Mouse (Mus musculus) heart, embryonic 11.5 days (tissue): ENCODE measurements around the gene Ap1g2. TPM values are rescaled to one million over a fixed set of nuclear protein-coding genes. Genes with fewer than 3 reads are reported as not detected.

Experiments
- ATAC-seq: fragments of 200-750 bp; cut with Nextera tagmentation; replicated peaks from 2 replicates; pipeline ENCODE4 v1.8.0; 2017; ENCODE audit warnings: moderate library complexity; ENCODE audit not compliant: insufficient number of reproducible peaks, low FRiP score, low TSS enrichment
- H3K27ac ChIP-seq: fragments of 300-500 bp; sonication (generic); 2 replicates; pipeline ENCODE4 v1.5.1; 2014; ENCODE audit warnings: mild to moderate bottlenecking, low read depth, low read length
- H3K27me3 ChIP-seq: fragments of 300-500 bp; sonication (generic); 2 replicates; pipeline ENCODE4 v1.6.1; 2014; ENCODE audit warnings: mild to moderate bottlenecking, low read length, mixed read lengths; ENCODE audit not compliant: control insufficient read depth, insufficient read depth
- H3K36me3 ChIP-seq: fragments of 300-500 bp; sonication (generic); 2 replicates; pipeline ENCODE4 v1.6.1; 2014; ENCODE audit warnings: mild to moderate bottlenecking, low read length, moderate library complexity, mixed read lengths; ENCODE audit not compliant: control insufficient read depth, insufficient read depth
- H3K4me1 ChIP-seq: fragments of 300-500 bp; sonication (generic); 2 replicates; pipeline ENCODE4 v1.6.1; 2014; ENCODE audit warnings: low read length; ENCODE audit not compliant: control insufficient read depth, insufficient read depth
- H3K4me2 ChIP-seq: fragments of 300-500 bp; sonication (generic); 2 replicates; pipeline ENCODE4 v1.6.1; 2014; ENCODE audit warnings: mild to moderate bottlenecking, moderate library complexity
- H3K4me3 ChIP-seq: fragments of 300-500 bp; sonication (generic); 2 replicates; pipeline ENCODE4 v1.5.1; 2014; ENCODE audit warnings: low read depth, low read length
- H3K9ac ChIP-seq: fragments of 300-500 bp; sonication (generic); 2 replicates; pipeline ENCODE4 v1.6.1; 2014; ENCODE audit warnings: mild to moderate bottlenecking, low read depth, low read length, moderate library complexity
- H3K9me3 ChIP-seq: fragments of 300-500 bp; sonication (generic); replicated peaks from 2 replicates; pipeline ENCODE4 v1.6.1; 2016; ENCODE audit warnings: low read length; ENCODE audit not compliant: control insufficient read depth
- WGBS: fragments of 180-500 bp; shearing (Covaris S2); extraction: QIAGEN DNeasy Blood & Tissue Kit; methylation state at CpG from one replicate; pipeline ENCODE4 v1.1.7; 2014; ENCODE audit not compliant: insufficient replicate concordance; 5-methylcytosine and 5-hydroxymethylcytosine counted together
- polyA plus RNA-seq: library from polyadenylated mRNA; unstranded; fragments of >200 nt; fragmentation: Nextera tagmentation; extraction: Ambion mirVana; gene quantifications from 2 replicates; pipeline ENCODE4 v1.2.1, GENCODE M21; 2014

The Ap1g2 gene
- polyA plus RNA-seq, 1 experiment from 2014 or later: 9.1 TPM

- ATAC-seq: no peak
- Histone ChIP-seq H3K27me3 (peaks cover 57% of the 10 kb centered on the region), H3K27ac (no peak overlapping the region), H3K4me3 (no peak overlapping the region), H3K36me3 (no peaks in the 10 kb centered on the region), H3K4me2 (no peak overlapping the region), H3K4me1 (peaks cover 8% of the 10 kb centered on the region), H3K9ac (no peak overlapping the region), H3K9me3 (no peaks in the 10 kb centered on the region)
- 18% methylated on average over 20 of the region's 21 CpGs for WGBS
Observed at GRCm38 (mm10) chr14:55109048-55109873, 2.9 kb upstream of the Ap1g2 start.

- Histone ChIP-seq H3K36me3 (no peaks in the 10 kb centered on the region), H3K4me2 (no peak overlapping the region), H3K27ac (no peak overlapping the region), H3K9ac (no peak overlapping the region), H3K4me3 (no peak overlapping the region), H3K4me1 (peaks cover 8% of the 10 kb centered on the region), H3K27me3 (peaks cover 49% of the 10 kb centered on the region), H3K9me3 (no peaks in the 10 kb centered on the region)
- no peak for ATAC-seq
- WGBS: 32% methylated on average over 9 of the region's 9 CpGs
Observed at GRCm38 (mm10) chr14:55108202-55108870, 1.9 kb upstream of the Ap1g2 start.

GRCm38 (mm10) chr14:55106990-55107389 is 597 bp upstream of the Ap1g2 start:
- no peak for ATAC-seq
- Histone ChIP-seq H3K4me3 (no peak overlapping the region), H3K27me3 (peaks cover 39% of the 10 kb centered on the region), H3K4me1 (peaks cover 8% of the 10 kb centered on the region), H3K9me3 (no peaks in the 10 kb centered on the region), H3K27ac (no peak overlapping the region), H3K9ac (no peak overlapping the region), H3K4me2 (peak overlapping the region; percentile 98), H3K36me3 (no peaks in the 10 kb centered on the region)
- whole genome bisulfite sequencing: 72% methylated on average over 8 of the region's 8 CpGs

GRCm38 (mm10) chr14:55105386-55105785 is 1.0 kb downstream of the Ap1g2 start:
- H3K9ac ChIP-seq: peak overlapping the region; percentile 72; the same call in 1 of the 2 replicates
- whole genome bisulfite sequencing: 6% methylated on average over 7 of the region's 7 CpGs
- ATAC-seq: no peak
- H3K27ac ChIP-seq: no peak overlapping the region
- H3K4me3 ChIP-seq: peak overlapping the region; percentile 56
- H3K4me2 ChIP-seq: peak overlapping the region; percentile 98
- no peaks in the 10 kb centered on the region for H3K9me3 ChIP-seq
- H3K36me3 ChIP-seq: no peaks in the 10 kb centered on the region
- peaks cover 8% of the 10 kb centered on the region for H3K4me1 ChIP-seq
- peaks cover 24% of the 10 kb centered on the region for H3K27me3 ChIP-seq

GRCm38 (mm10) chr14:55104365-55104764 is 2.0 kb downstream of the Ap1g2 start:
- no peak for ATAC-seq
- no peak overlapping the region for H3K9ac ChIP-seq
- no peaks in the 10 kb centered on the region for H3K9me3 ChIP-seq
- WGBS: 81% methylated on average over 18 of the region's 18 CpGs
- no peak overlapping the region for H3K4me2 ChIP-seq
- H3K36me3 ChIP-seq: no peaks in the 10 kb centered on the region
- H3K27ac ChIP-seq: no peak overlapping the region
- no peak overlapping the region for H3K4me3 ChIP-seq
- H3K27me3 ChIP-seq: peaks cover 13% of the 10 kb centered on the region
- peaks cover 8% of the 10 kb centered on the region for H3K4me1 ChIP-seq

- Histone ChIP-seq H3K27me3 (peaks cover 3% of the 10 kb centered on the region; the same call in 1 of the 2 replicates), H3K9ac (no peak overlapping the region), H3K4me3 (no peak overlapping the region), H3K4me2 (no peak overlapping the region), H3K27ac (no peak overlapping the region), H3K4me1 (peaks cover 8% of the 10 kb centered on the region), H3K36me3 (no peaks in the 10 kb centered on the region; the same call in 1 of the 2 replicates), H3K9me3 (no peaks in the 10 kb centered on the region)
- no peak for ATAC-seq
- WGBS: 76% methylated on average over 15 of the region's 15 CpGs
Observed at GRCm38 (mm10) chr14:55102253-55102785, 4.1 kb downstream of the Ap1g2 start.

GRCm38 (mm10) chr14:55101592-55101991 is 4.8 kb downstream of the Ap1g2 start:
- Histone ChIP-seq H3K9me3 (no peaks in the 10 kb centered on the region), H3K9ac (no peak overlapping the region), H3K36me3 (no peaks in the 10 kb centered on the region; the same call in 1 of the 2 replicates), H3K4me2 (no peak overlapping the region), H3K27ac (no peak overlapping the region), H3K27me3 (peaks cover 3% of the 10 kb centered on the region; the same call in 1 of the 2 replicates), H3K4me1 (peaks cover 11% of the 10 kb centered on the region), H3K4me3 (no peak overlapping the region)
- WGBS: 51% methylated on average over 4 of the region's 4 CpGs
- ATAC-seq: no peak

- H3K4me3 ChIP-seq: no peak overlapping the region
- no peaks in the 10 kb centered on the region; the same call in 1 of the 2 replicates for H3K27me3 ChIP-seq
- no peak overlapping the region for H3K9ac ChIP-seq
- no peaks in the 10 kb centered on the region for H3K9me3 ChIP-seq
- peak overlapping the region; percentile 46; the same call in 1 of the 2 replicates for H3K27ac ChIP-seq
- no peak overlapping the region for H3K4me2 ChIP-seq
- ATAC-seq: no peak
- no peaks in the 10 kb centered on the region; the same call in 1 of the 2 replicates for H3K36me3 ChIP-seq
- peaks cover 20% of the 10 kb centered on the region for H3K4me1 ChIP-seq
- 66% methylated on average over 4 of the region's 4 CpGs for WGBS
Observed at GRCm38 (mm10) chr14:55098067-55098466, 8.3 kb downstream of the Ap1g2 start.
